Mouse (Mus musculus) brain, embryonic 14.5 days (tissue): ENCODE data around the gene Tas2r117.

Experiments used
- CTCF ChIP-seq: fragments of 200-500 bp; IDR thresholded peaks from 2 replicates; pipeline ENCODE4 v1.5.1; 2012; ENCODE audit warnings: inconsistent platforms, mild to moderate bottlenecking, moderate library complexity, borderline replicate concordance; ENCODE audit not compliant: insufficient read depth, insufficient read length; ENCODE audit errors: extremely low read depth
- POLR2A ChIP-seq: fragments of 200-500 bp; IDR thresholded peaks from 2 replicates; pipeline ENCODE4 v1.6.1; 2012; ENCODE audit warnings: mild to moderate bottlenecking, inconsistent platforms, borderline replicate concordance; ENCODE audit not compliant: poor library complexity, insufficient read depth, insufficient read length, severe bottlenecking; ENCODE audit errors: extremely low read depth

- TF ChIP-seq CTCF: no peak
- no peak for TF ChIP-seq POLR2A
These were observed 40.8 kb upstream of the Tas2r117 start, which contains the start of gene Tas2r102 for GRCm38 (mm10) chr6:132761831-132762230.
